Comparison of ENCODE assay signal across 9 mouse cellular contexts in genomic region chr13:55178556-55178955, GRCm38 (mm10). TPM values are rescaled to one million over a fixed set of nuclear protein-coding genes. Genes with fewer than 3 reads are reported as not detected.
DNase-seq lines count a peak whose midpoint lies in the region; ATAC-seq and TF ChIP-seq lines count a peak whose summit lies in the region.
"Had no signal": no experiment of that assay in that cellular context is flagged by ENCODE, and none has a peak within 500 bp of the region (broad histone marks: within the 10 kb centered on the region; RNA-seq: fewer than 3 reads in every experiment).

No protein-coding gene starts in this region.

- H3K4me1 ChIP-seq in liver, postnatal 0 days (ENCODE audit: insufficient read depth), result peaks cover 10% of the 10 kb centered on the region
- peaks cover 6% of the 10 kb centered on the region for H3K4me1 ChIP-seq in neural tube, embryonic 13.5 days (replicated peaks)

- no peaks in the 10 kb centered on the region for H3K9me3 ChIP-seq in liver, postnatal 0 days (ENCODE audit: low read length)
- no peaks in the 10 kb centered on the region for H3K9me3 ChIP-seq in neural tube, embryonic 13.5 days
- H3K9me3 ChIP-seq: heart, embryonic 15.5 days had no signal

- no peak for TF ChIP-seq EP300 in liver, postnatal 0 days (IDR thresholded peaks at IDR 0.05; ENCODE audit: low read depth)

- H3K36me3 ChIP-seq in liver, postnatal 0 days (replicated peaks; ENCODE audit: insufficient read depth, low read length), result no peaks in the 10 kb centered on the region
- H3K36me3 ChIP-seq in neural tube, embryonic 13.5 days, result no peaks in the 10 kb centered on the region
- H3K36me3 ChIP-seq: heart, embryonic 15.5 days had no signal

- WGBS in liver, postnatal 0 days (ENCODE audit: insufficient replicate concordance), result 45% methylated on average over 2 of the region's 2 CpGs
- WGBS in neural tube, embryonic 13.5 days, result 33% methylated on average over 2 of the region's 2 CpGs

- ATAC-seq in liver, postnatal 0 days, result peak; percentile 26; the same call in 1 of the 2 replicates
- ATAC-seq in neural tube, embryonic 13.5 days (ENCODE audit: low read depth), result peak; percentile 25; the same call in 1 of the 2 replicates

- no peak overlapping the region for H3K4me2 ChIP-seq in liver, postnatal 0 days (ENCODE audit: low read depth, low read length)
- no peak overlapping the region for H3K4me2 ChIP-seq in neural tube, embryonic 13.5 days
- H3K4me2 ChIP-seq: heart, embryonic 15.5 days had no signal

- peak; percentile 67 for DNase-seq in CD4-positive helper T cell, adult 2 months (ENCODE audit: low read depth, low spot score)
- DNase-seq in NIH3T3 (ENCODE audit: low read depth), result peak; percentile 85
- peak; percentile 80 to 85 for DNase-seq in cerebellum, postnatal 25 days
- peak; percentile 80 for DNase-seq in gastrocnemius, adult 18-20 months (ENCODE audit: low spot score)
- DNase-seq in kidney, postnatal 10 days, result peak; percentile 85
- DNase-seq in liver, postnatal 0 days, result peak; percentile 80
- peak; percentile 60 to 69 for DNase-seq in thymus, postnatal 36 days

- H3K27me3 ChIP-seq in liver, postnatal 0 days (ENCODE audit: insufficient read depth, low read length), result no peaks in the 10 kb centered on the region
- H3K27me3 ChIP-seq in neural tube, embryonic 13.5 days, result no peaks in the 10 kb centered on the region
- H3K27me3 ChIP-seq: heart, embryonic 15.5 days had no signal

- H3K27ac ChIP-seq in liver, postnatal 0 days (ENCODE audit: low read depth), result no peak overlapping the region
- H3K27ac ChIP-seq in neural tube, embryonic 13.5 days (replicated peaks), result no peak overlapping the region
- H3K27ac ChIP-seq: heart, embryonic 15.5 days had no signal

- H3K4me3 ChIP-seq in liver, postnatal 0 days (ENCODE audit: low read depth, low read length), result no peak overlapping the region
- no peak overlapping the region for H3K4me3 ChIP-seq in neural tube, embryonic 13.5 days
- H3K4me3 ChIP-seq: heart, embryonic 15.5 days had no signal

- TF ChIP-seq CTCF in liver, postnatal 0 days (IDR thresholded peaks at IDR 0.05; ENCODE audit: low read depth), result peak; percentile 92

- no peak overlapping the region for H3K9ac ChIP-seq in liver, postnatal 0 days (replicated peaks)
- no peak overlapping the region for H3K9ac ChIP-seq in neural tube, embryonic 13.5 days
- H3K9ac ChIP-seq: heart, embryonic 15.5 days had no signal

RNA-seq across cellular contexts. Expression of gene Fgfr4, which starts 26.1 kb away (rescaled TPM):
- 1 to 10 TPM; 1.2 to 1.3 TPM for total RNA-seq in gastrocnemius, adult 18-20 months (2021)
- polyA plus RNA-seq in liver, postnatal 0 days (2015; fragmentation: Nextera tagmentation; extraction: Ambion mirVana), result 4.9 and 5.1 TPM in 2 replicates
- 1.1 and 1.9 TPM in 2 replicates for polyA plus RNA-seq in neural tube, embryonic 13.5 days (2015; fragmentation: Nextera tagmentation; extraction: Ambion mirVana)

RNA-seq across cellular contexts. Expression of gene Nsd1, which starts 31.0 kb away (rescaled TPM):
- 10 to 100 TPM; 40.0 to 47.1 TPM for total RNA-seq in gastrocnemius, adult 18-20 months (2021)
- 18.6 and 20.6 TPM in 2 replicates for polyA plus RNA-seq in liver, postnatal 0 days (2015; fragmentation: Nextera tagmentation; extraction: Ambion mirVana)
- polyA plus RNA-seq in neural tube, embryonic 13.5 days (2015; fragmentation: Nextera tagmentation; extraction: Ambion mirVana), result 58.1 and 62.2 TPM in 2 replicates

RNA-seq across cellular contexts. Expression of gene Gm17617, which starts 45.2 kb away (rescaled TPM):
- not detected for total RNA-seq in gastrocnemius, adult 18-20 months (2021)
- not detected in 2 replicates for polyA plus RNA-seq in liver, postnatal 0 days (2015; fragmentation: Nextera tagmentation; extraction: Ambion mirVana)
- polyA plus RNA-seq in neural tube, embryonic 13.5 days (2015; fragmentation: Nextera tagmentation; extraction: Ambion mirVana), result not detected in 2 replicates
- polyA plus RNA-seq: heart, embryonic 15.5 days had no signal
